In the genomic region with DNA sequence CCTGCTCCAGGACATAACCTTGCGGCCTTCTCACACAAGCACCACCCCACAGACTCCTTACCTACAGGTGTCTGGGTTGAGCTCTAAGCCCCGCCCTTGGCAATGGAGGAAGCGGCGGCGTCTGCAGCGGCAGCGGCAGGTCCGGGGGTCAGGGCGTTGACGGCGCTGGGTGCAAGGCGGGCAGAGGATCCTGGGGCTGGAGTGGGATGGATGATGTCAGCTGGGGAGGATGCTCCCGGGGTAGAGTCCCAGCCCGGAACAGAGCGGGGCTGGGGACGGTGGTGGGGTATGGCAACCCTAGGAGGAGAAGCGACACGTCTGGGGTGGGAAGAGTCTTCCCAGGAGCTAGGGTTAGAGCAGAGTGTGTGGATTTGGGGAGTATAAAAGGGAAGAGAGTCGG, we compare ENCODE assay signal across 19 mouse cellular contexts. TPM values are rescaled to one million over a fixed set of nuclear protein-coding genes. Genes with fewer than 3 reads are reported as not detected.
DNase-seq lines count a peak whose midpoint lies in the region; ATAC-seq and TF ChIP-seq lines count a peak whose summit lies in the region.
"Had no signal": no experiment of that assay in that cellular context is flagged by ENCODE, and none has a peak within 500 bp of the region (broad histone marks: within the 10 kb centered on the region; RNA-seq: fewer than 3 reads in every experiment).

No protein-coding gene starts in this region.

- ATAC-seq in hindbrain, embryonic 12.5 days (ENCODE audit: low FRiP score): no peak
- ATAC-seq in embryonic facial prominence, embryonic 12.5 days (ENCODE audit: insufficient number of reproducible peaks, insufficient read depth, low FRiP score, low TSS enrichment): no peak
- ATAC-seq in inflammation-experienced regulatory T-cells, adult 6 months: no peak
- ATAC-seq: forebrain, postnatal 0 days; midbrain, embryonic 13.5 days; Patski had no signal

- H3K4me2 ChIP-seq in hindbrain, embryonic 12.5 days (replicated peaks): no peak overlapping the region
- H3K4me2 ChIP-seq in embryonic facial prominence, embryonic 12.5 days (replicated peaks): no peak overlapping the region

- H3K27ac ChIP-seq in hindbrain, embryonic 10.5 days: no peak overlapping the region
- no peak overlapping the region for H3K27ac ChIP-seq in hindbrain, embryonic 12.5 days
- H3K27ac ChIP-seq in embryonic facial prominence, embryonic 12.5 days: no peak overlapping the region
- H3K27ac ChIP-seq: kidney, postnatal 0 days; lung, embryonic 15.5 days; midbrain, embryonic 13.5 days had no signal

- no peak overlapping the region for H3K9ac ChIP-seq in hindbrain, embryonic 12.5 days
- 0 out of 2 replicates have a peak overlapping the region, but pooled peaks have one; percentile 2 for H3K9ac ChIP-seq in embryonic facial prominence, embryonic 12.5 days
- H3K9ac ChIP-seq: forebrain, postnatal 0 days; lung, embryonic 15.5 days had no signal

- peaks cover 43% of the 10 kb centered on the region for H3K36me3 ChIP-seq in hindbrain, embryonic 10.5 days
- H3K36me3 ChIP-seq in hindbrain, embryonic 12.5 days: peaks cover 14% of the 10 kb centered on the region
- H3K36me3 ChIP-seq in E14TG2a.4 (ENCODE audit: insufficient read depth, low read length): peaks cover 57% of the 10 kb centered on the region
- peaks cover 29% of the 10 kb centered on the region for H3K36me3 ChIP-seq in embryonic facial prominence, embryonic 12.5 days

- peak overlapping the region; percentile 0; the same call in 1 of the 2 replicates for H3K4me3 ChIP-seq in hindbrain, embryonic 10.5 days
- no peak overlapping the region for H3K4me3 ChIP-seq in hindbrain, embryonic 12.5 days
- H3K4me3 ChIP-seq in E14TG2a.4 (replicated peaks; ENCODE audit: low read length): peak overlapping the region; percentile 86
- no peak overlapping the region for H3K4me3 ChIP-seq in embryonic facial prominence, embryonic 12.5 days
- H3K4me3 ChIP-seq: lung, embryonic 15.5 days; midbrain, embryonic 13.5 days had no signal

- TF ChIP-seq CTCF in E14TG2a.4 (conservative IDR thresholded peaks at IDR 0.05; ENCODE audit: low read length): no peak

- DNase-seq in cerebellum, adult 8-10 months: peak; percentile 35
- DNase-seq in cerebellum, postnatal 4 days (ENCODE audit: low spot score in 2 of 2): no peak
- no peak for DNase-seq in hindbrain, embryonic 10.5 days (ENCODE audit: low spot score)
- no peak for DNase-seq in layer of hippocampus, adult 18-20 months (ENCODE audit: low spot score in 2 of 2)
- DNase-seq: forebrain, postnatal 0 days; heart, postnatal 4 days; liver; retina, postnatal 1 day; right cerebral cortex, postnatal 4 days; thymus, postnatal 4 days had no signal

- H3K27me3 ChIP-seq in hindbrain, embryonic 10.5 days (ENCODE audit: insufficient read depth, poor library complexity, severe bottlenecking): no peaks in the 10 kb centered on the region
- H3K27me3 ChIP-seq in hindbrain, embryonic 12.5 days: no peaks in the 10 kb centered on the region
- H3K27me3 ChIP-seq in E14TG2a.4 (ENCODE audit: insufficient read depth, low read length): no peaks in the 10 kb centered on the region
- H3K27me3 ChIP-seq in embryonic facial prominence, embryonic 12.5 days: no peaks in the 10 kb centered on the region
- H3K27me3 ChIP-seq: CH12.LX; lung, embryonic 15.5 days; midbrain, embryonic 13.5 days; Patski had no signal

- 81% methylated on average over 19 of the region's 19 CpGs for WGBS in hindbrain, embryonic 10.5 days
- WGBS in hindbrain, embryonic 12.5 days: 85% methylated on average over 19 of the region's 19 CpGs
- 80% methylated on average over 19 of the region's 19 CpGs for WGBS in embryonic facial prominence, embryonic 12.5 days

- peaks cover 58% of the 10 kb centered on the region for H3K4me1 ChIP-seq in hindbrain, embryonic 10.5 days (replicated peaks)
- peaks cover 28% of the 10 kb centered on the region for H3K4me1 ChIP-seq in hindbrain, embryonic 12.5 days
- H3K4me1 ChIP-seq in E14TG2a.4 (replicated peaks; ENCODE audit: low read depth, low read length): peaks cover 77% of the 10 kb centered on the region
- H3K4me1 ChIP-seq in embryonic facial prominence, embryonic 12.5 days: peaks cover 22% of the 10 kb centered on the region

- no peaks in the 10 kb centered on the region for H3K9me3 ChIP-seq in hindbrain, embryonic 10.5 days
- H3K9me3 ChIP-seq in hindbrain, embryonic 12.5 days (replicated peaks): no peaks in the 10 kb centered on the region
- H3K9me3 ChIP-seq in E14TG2a.4 (ENCODE audit: low read length): no peaks in the 10 kb centered on the region
- H3K9me3 ChIP-seq in embryonic facial prominence, embryonic 12.5 days: no peaks in the 10 kb centered on the region
- H3K9me3 ChIP-seq: lung, embryonic 15.5 days; midbrain, embryonic 13.5 days had no signal

RNA-seq across cellular contexts. Expression of a gene that starts 2.2 kb away (rescaled TPM):
- polyA plus RNA-seq in hindbrain, embryonic 10.5 days (2016; fragmentation: Nextera tagmentation; extraction: Ambion mirVana): 35.6 and 36.2 TPM in 2 replicates
- polyA plus RNA-seq in hindbrain, embryonic 12.5 days (2016; fragmentation: Nextera tagmentation; extraction: Ambion mirVana): 32.2 and 37.0 TPM in 2 replicates
- polyA plus RNA-seq in embryonic facial prominence, embryonic 12.5 days (2016; fragmentation: Nextera tagmentation; extraction: Ambion mirVana): 53.3 and 57.5 TPM in 2 replicates
- 10 to 100 TPM; 95.2 to 95.4 TPM for total RNA-seq in layer of hippocampus, adult 18-20 months (2021)
- 1 to 10 TPM; 2.5 to 3.6 (median 3.5) TPM for polyA plus RNA-seq in inflammation-experienced regulatory T-cells, adult 6 months (2017; shearing (Covaris generic))

RNA-seq across cellular contexts. Expression of a gene that starts 5.0 kb away (rescaled TPM):
- polyA plus RNA-seq in hindbrain, embryonic 10.5 days (2016; fragmentation: Nextera tagmentation; extraction: Ambion mirVana): 119 and 121 TPM in 2 replicates
- 77.8 and 82.5 TPM in 2 replicates for polyA plus RNA-seq in hindbrain, embryonic 12.5 days (2016; fragmentation: Nextera tagmentation; extraction: Ambion mirVana)
- 76.2 and 77.9 TPM in 2 replicates for polyA plus RNA-seq in embryonic facial prominence, embryonic 12.5 days (2016; fragmentation: Nextera tagmentation; extraction: Ambion mirVana)
- 10 to 100 TPM; 94.2 to 94.6 TPM for total RNA-seq in layer of hippocampus, adult 18-20 months (2021)
- 100 to 1,000 TPM in 1 of 3 experiments, 10 to 100 TPM in 2; 44.0 to 102 (median 47.1) TPM for polyA plus RNA-seq in inflammation-experienced regulatory T-cells, adult 6 months (2017; shearing (Covaris generic))

RNA-seq across cellular contexts. Expression of a gene that starts 7.1 kb away (rescaled TPM):
- polyA plus RNA-seq in hindbrain, embryonic 10.5 days (2016; fragmentation: Nextera tagmentation; extraction: Ambion mirVana): 18.7 and 23.3 TPM in 2 replicates
- polyA plus RNA-seq in hindbrain, embryonic 12.5 days (2016; fragmentation: Nextera tagmentation; extraction: Ambion mirVana): 20.5 and 24.0 TPM in 2 replicates
- 22.5 and 23.1 TPM in 2 replicates for polyA plus RNA-seq in embryonic facial prominence, embryonic 12.5 days (2016; fragmentation: Nextera tagmentation; extraction: Ambion mirVana)
- total RNA-seq in layer of hippocampus, adult 18-20 months (2021): 10 to 100 TPM; 24.7 to 27.9 TPM
- 10 to 100 TPM; 34.1 to 59.7 (median 59.0) TPM for polyA plus RNA-seq in inflammation-experienced regulatory T-cells, adult 6 months (2017; shearing (Covaris generic))

RNA-seq across cellular contexts. Expression of a gene that starts 9.0 kb away (rescaled TPM):
- 22.3 and 28.3 TPM in 2 replicates for polyA plus RNA-seq in hindbrain, embryonic 10.5 days (2016; fragmentation: Nextera tagmentation; extraction: Ambion mirVana)
- polyA plus RNA-seq in hindbrain, embryonic 12.5 days (2016; fragmentation: Nextera tagmentation; extraction: Ambion mirVana): 27.9 and 29.3 TPM in 2 replicates
- polyA plus RNA-seq in embryonic facial prominence, embryonic 12.5 days (2016; fragmentation: Nextera tagmentation; extraction: Ambion mirVana): 47.4 and 48.7 TPM in 2 replicates
- 10 to 100 TPM; 13.3 to 14.4 TPM for total RNA-seq in layer of hippocampus, adult 18-20 months (2021)
- polyA plus RNA-seq in inflammation-experienced regulatory T-cells, adult 6 months (2017; shearing (Covaris generic)): 1 to 10 TPM; 2.8 to 4.3 (median 3.6) TPM

RNA-seq across cellular contexts. Expression of a gene that starts 10.5 kb away (rescaled TPM):
- 157 and 186 TPM in 2 replicates for polyA plus RNA-seq in hindbrain, embryonic 10.5 days (2016; fragmentation: Nextera tagmentation; extraction: Ambion mirVana)
- 259 and 281 TPM in 2 replicates for polyA plus RNA-seq in hindbrain, embryonic 12.5 days (2016; fragmentation: Nextera tagmentation; extraction: Ambion mirVana)
- 255 and 291 TPM in 2 replicates for polyA plus RNA-seq in embryonic facial prominence, embryonic 12.5 days (2016; fragmentation: Nextera tagmentation; extraction: Ambion mirVana)
- 10 to 100 TPM; 60.8 to 61.9 TPM for total RNA-seq in layer of hippocampus, adult 18-20 months (2021)
- 10 to 100 TPM; 18.2 to 35.2 (median 29.7) TPM for polyA plus RNA-seq in inflammation-experienced regulatory T-cells, adult 6 months (2017; shearing (Covaris generic))

Comparison
In these comparisons a context has a peak if more than half of its experiments do, and no peak if none do; other contexts are left out.
1. H3K4me3 ChIP-seq: peak in hindbrain, embryonic 10.5 days (single experiment) and E14TG2a.4 (single experiment); none in hindbrain, embryonic 12.5 days (single experiment) and embryonic facial prominence, embryonic 12.5 days (single experiment).